Comparison of ENCODE assay signal across 11 mouse cellular contexts in genomic region chr5:100349287-100350215, GRCm38 (mm10).
DNase-seq lines count a peak whose midpoint lies in the region; ATAC-seq and TF ChIP-seq lines count a peak whose summit lies in the region.
"Had no signal": no experiment of that assay in that cellular context is flagged by ENCODE, and none has a peak within 500 bp of the region (broad histone marks: within the 10 kb centered on the region; RNA-seq: fewer than 3 reads in every experiment).

No protein-coding gene starts in this region.

- peak; percentile 24 to 46 for DNase-seq in cerebellum, postnatal 14 days
- no peak for DNase-seq in cerebellum, adult 2 months
- DNase-seq in layer of hippocampus, postnatal 10 days (ENCODE audit: low spot score in 2 of 2): peak; percentile 34 to 44
- DNase-seq in layer of hippocampus, adult 9-10 months (ENCODE audit: low spot score): no peak
- no peak for DNase-seq in hindbrain, embryonic 14.5 days (ENCODE audit: low spot score)
- DNase-seq in adrenal gland, adult (ENCODE audit: inconsistent age in 2 of 2, low spot score in 1 of 2): no peak
- DNase-seq: gastrocnemius, postnatal 14 days had no signal

- H3K27ac ChIP-seq in cerebellum, adult 2 months (ENCODE audit: insufficient read depth, low read length): no peak overlapping the region
- 0 out of 2 replicates have a peak overlapping the region, but pooled peaks have one; percentile 22 for H3K27ac ChIP-seq in hindbrain, embryonic 14.5 days
- peak overlapping the region; percentile 23; the same call in 1 of the 2 replicates for H3K27ac ChIP-seq in neural tube, embryonic 15.5 days (replicated peaks)
- H3K27ac ChIP-seq: embryonic facial prominence, embryonic 12.5 days; limb, embryonic 10.5 days had no signal

- 55% methylated on average over 10 of the region's 10 CpGs for WGBS in cerebellum, adult 2 months
- WGBS in hindbrain, embryonic 14.5 days: 55% methylated on average over 10 of the region's 10 CpGs
- WGBS in neural tube, embryonic 15.5 days: 53% methylated on average over 9 of the region's 10 CpGs

- no peaks in the 10 kb centered on the region for H3K27me3 ChIP-seq in cerebellum, adult 2 months (ENCODE audit: control insufficient read depth, insufficient read depth, low read length)
- no peaks in the 10 kb centered on the region for H3K27me3 ChIP-seq in hindbrain, embryonic 14.5 days (ENCODE audit: control insufficient read depth, insufficient read depth, low read length)
- H3K27me3 ChIP-seq in neural tube, embryonic 15.5 days (replicated peaks): no peaks in the 10 kb centered on the region
- H3K27me3 ChIP-seq: embryonic facial prominence, embryonic 12.5 days had no signal

- no peaks in the 10 kb centered on the region for H3K4me1 ChIP-seq in cerebellum, adult 2 months (ENCODE audit: control insufficient read depth, insufficient read depth, low read length)
- 0 out of 2 replicates have a peak, but pooled peaks cover 6% of the 10 kb centered on the region for H3K4me1 ChIP-seq in hindbrain, embryonic 14.5 days (replicated peaks; ENCODE audit: control insufficient read depth, insufficient read depth, low read length)
- H3K4me1 ChIP-seq in neural tube, embryonic 15.5 days: peaks cover 9% of the 10 kb centered on the region

- H3K9ac ChIP-seq in hindbrain, embryonic 14.5 days: no peak overlapping the region
- H3K9ac ChIP-seq in neural tube, embryonic 15.5 days (replicated peaks): no peak overlapping the region
- H3K9ac ChIP-seq: embryonic facial prominence, embryonic 12.5 days had no signal

- no peak for TF ChIP-seq CTCF in cerebellum, adult 2 months (IDR thresholded peaks at IDR 0.05; ENCODE audit: borderline replicate concordance, insufficient read depth, low read depth, low read length)

- peak; percentile 83 for ATAC-seq in hindbrain, embryonic 14.5 days (ENCODE audit: low FRiP score)
- peak; percentile 62; the same call in 1 of the 2 replicates for ATAC-seq in neural tube, embryonic 15.5 days (ENCODE audit: low FRiP score)
- no peak for ATAC-seq in CD4-positive, CD25-positive, alpha-beta regulatory T cell, adult 4 months

- TF ChIP-seq POLR2A in cerebellum, adult 2 months (IDR thresholded peaks at IDR 0.05; ENCODE audit: borderline replicate concordance, insufficient read depth, low read length): no peak

- peak overlapping the region; percentile 9; the same call in 1 of the 2 replicates for H3K4me2 ChIP-seq in hindbrain, embryonic 14.5 days (replicated peaks)
- H3K4me2 ChIP-seq in neural tube, embryonic 15.5 days: peak overlapping the region; percentile 11; the same call in 1 of the 2 replicates
- H3K4me2 ChIP-seq: embryonic facial prominence, embryonic 12.5 days had no signal

- H3K36me3 ChIP-seq in hindbrain, embryonic 14.5 days (replicated peaks; ENCODE audit: control insufficient read depth, insufficient read depth): no peaks in the 10 kb centered on the region
- H3K36me3 ChIP-seq in neural tube, embryonic 15.5 days: no peaks in the 10 kb centered on the region
- H3K36me3 ChIP-seq: embryonic facial prominence, embryonic 12.5 days; limb, embryonic 10.5 days had no signal

- H3K4me3 ChIP-seq in cerebellum, adult 2 months (replicated peaks; ENCODE audit: insufficient read depth, low read depth, low read length): no peak overlapping the region
- no peak overlapping the region for H3K4me3 ChIP-seq in hindbrain, embryonic 14.5 days (replicated peaks; ENCODE audit: low read length)
- H3K4me3 ChIP-seq in neural tube, embryonic 15.5 days (replicated peaks): no peak overlapping the region
- H3K4me3 ChIP-seq: embryonic facial prominence, embryonic 12.5 days; limb, embryonic 10.5 days had no signal

- H3K9me3 ChIP-seq in hindbrain, embryonic 14.5 days (ENCODE audit: control insufficient read depth, low read length): no peaks in the 10 kb centered on the region
- H3K9me3 ChIP-seq in neural tube, embryonic 15.5 days (replicated peaks): no peaks in the 10 kb centered on the region
- H3K9me3 ChIP-seq: embryonic facial prominence, embryonic 12.5 days; limb, embryonic 10.5 days had no signal

Comparison
In these comparisons a context has a peak if more than half of its experiments do, and no peak if none do; other contexts are left out.
1. DNase-seq: peak in cerebellum, postnatal 14 days (2 of 2) and layer of hippocampus, postnatal 10 days (2 of 2); none in cerebellum, adult 2 months (0 of 2), layer of hippocampus, adult 9-10 months (single experiment), hindbrain, embryonic 14.5 days (single experiment) and adrenal gland, adult (0 of 2).